Comparison of ENCODE assay signal across 9 mouse cellular contexts in genomic region chr12:107010995-107011786, GRCm38 (mm10).
DNase-seq lines count a peak whose midpoint lies in the region; ATAC-seq lines count a peak whose summit lies in the region.
"Had no signal": no experiment of that assay in that cellular context is flagged by ENCODE, and none has a peak within 500 bp of the region (broad histone marks: within the 10 kb centered on the region; RNA-seq: fewer than 3 reads in every experiment).

No protein-coding gene starts in this region.

- H3K4me2 ChIP-seq in heart, embryonic 15.5 days = peak overlapping the region; percentile 53
- H3K4me2 ChIP-seq: midbrain, embryonic 12.5 days had no signal

- H3K9me3 ChIP-seq in heart, embryonic 15.5 days (replicated peaks) = no peaks in the 10 kb centered on the region
- H3K9me3 ChIP-seq: midbrain, embryonic 12.5 days had no signal

- H3K4me1 ChIP-seq in heart, embryonic 15.5 days (replicated peaks) = peaks cover 10% of the 10 kb centered on the region; the same call in 1 of the 2 replicates

- no peaks in the 10 kb centered on the region for H3K27me3 ChIP-seq in heart, embryonic 15.5 days
- H3K27me3 ChIP-seq: midbrain, embryonic 12.5 days had no signal

- H3K4me3 ChIP-seq in heart, embryonic 15.5 days = peak overlapping the region; percentile 20; the same call in 1 of the 2 replicates
- H3K4me3 ChIP-seq: midbrain, embryonic 12.5 days had no signal

- WGBS in heart, embryonic 15.5 days = 32% methylated on average over 20 of the region's 20 CpGs

- ATAC-seq in heart, embryonic 15.5 days (replicated peaks; ENCODE audit: insufficient number of reproducible peaks, insufficient read depth, low FRiP score, low read depth) = no peak
- peak; percentile 94 for ATAC-seq in inflammation-experienced regulatory T-cells, adult 6 months

- no peak for DNase-seq in heart, adult 11 months
- peak; percentile 53 for DNase-seq in testis, postnatal 10 days (ENCODE audit: low spot score)
- no peak for DNase-seq in testis, postnatal 14 days (ENCODE audit: low spot score)
- DNase-seq in right cerebral cortex, postnatal 4 days = peak; percentile 48
- no peak for DNase-seq in gastrocnemius, adult 8-10 months (ENCODE audit: low spot score in 2 of 2)
- no peak for DNase-seq in neural tube, embryonic 10.5 days (ENCODE audit: extremely low spot score, low spot score)

- no peak overlapping the region for H3K9ac ChIP-seq in heart, embryonic 15.5 days
- H3K9ac ChIP-seq: midbrain, embryonic 12.5 days had no signal

- no peaks in the 10 kb centered on the region for H3K36me3 ChIP-seq in heart, embryonic 15.5 days
- H3K36me3 ChIP-seq: midbrain, embryonic 12.5 days had no signal

- H3K27ac ChIP-seq in heart, embryonic 15.5 days = no peak overlapping the region
- H3K27ac ChIP-seq: midbrain, embryonic 12.5 days had no signal

Comparison
In these comparisons a context has a peak if more than half of its experiments do, and no peak if none do; other contexts are left out.
1. DNase-seq: peak in testis, postnatal 10 days (single experiment) and right cerebral cortex, postnatal 4 days (single experiment); none in heart, adult 11 months (single experiment), testis, postnatal 14 days (single experiment), gastrocnemius, adult 8-10 months (0 of 2) and neural tube, embryonic 10.5 days (single experiment).